Mouse (Mus musculus): ENCODE data around the gene Stn1. TPM values are rescaled to one million over a fixed set of nuclear protein-coding genes. Genes with fewer than 3 reads are reported as not detected.
A peak's percentile ranks its signal among the peaks of the same experiment; 100 is the strongest.

The Stn1 gene
- polyA plus RNA-seq, 1 experiment from 2014 or later = 58.9 TPM

- WGBS = 51% methylated on average over 10 of the region's 10 CpGs
- peaks cover 82% of the 10 kb centered on the region for H3K4me1 ChIP-seq (ENCODE audit: insufficient read depth, low read length)
- H3K36me3 ChIP-seq (ENCODE audit: insufficient read depth, low read length) = no peaks in the 10 kb centered on the region
- H3K9ac ChIP-seq (replicated peaks; ENCODE audit: low read length) = no peak overlapping the region
- peak overlapping the region; percentile 51 for H3K27ac ChIP-seq (ENCODE audit: low read length)
- H3K9me3 ChIP-seq (ENCODE audit: low read length) = no peaks in the 10 kb centered on the region
- no peak overlapping the region for H3K4me3 ChIP-seq (ENCODE audit: low read length)
- ATAC-seq (ENCODE audit: low FRiP score, low TSS enrichment) = peak; percentile 61
- H3K27me3 ChIP-seq (ENCODE audit: insufficient read depth, low read length) = no peaks in the 10 kb centered on the region
- no peak overlapping the region for H3K4me2 ChIP-seq (replicated peaks; ENCODE audit: low read depth, low read length)
These were observed 85.7 kb downstream of the Stn1 start for GRCm38 (mm10) chr19:47451476-47452113.

Other genes with a start within 250 kb of the Stn1 start
- 5.0 and 5.5 TPM in 2 replicates for gene Sh3pxd2a, start 73.1 kb downstream of the Stn1 start, polyA plus RNA-seq (2015; fragmentation: Nextera tagmentation; extraction: Ambion mirVana)
- 11.1 and 11.4 TPM in 2 replicates for gene Slk, start 42.2 kb upstream of the Stn1 start, polyA plus RNA-seq (2015; fragmentation: Nextera tagmentation; extraction: Ambion mirVana)
- gene Col17a1, start 154.6 kb upstream of the Stn1 start, polyA plus RNA-seq (2015; fragmentation: Nextera tagmentation; extraction: Ambion mirVana) = 0.32 and 0.84 TPM in 2 replicates
- gene Sfr1, start 194.2 kb upstream of the Stn1 start, polyA plus RNA-seq (2015; fragmentation: Nextera tagmentation; extraction: Ambion mirVana) = 219 and 228 TPM in 2 replicates